Mouse (Mus musculus) hindbrain, embryonic 16.5 days (tissue): ENCODE results near the gene Prr13. TPM values are rescaled to one million over a fixed set of nuclear protein-coding genes. Genes with fewer than 3 reads are reported as not detected.

Experiments used
- ATAC-seq: fragments of 200-750 bp; cut with Nextera tagmentation; 2 replicates; pipeline ENCODE4 v1.8.0; 2017; ENCODE audit warnings: moderate TSS enrichment, moderate library complexity
- H3K27ac ChIP-seq: fragments of 300-500 bp; sonication (generic); 2 replicates; pipeline ENCODE4 v1.5.1; 2014; ENCODE audit warnings: low read depth, mild to moderate bottlenecking, control low read depth, low read length, moderate library complexity
- H3K27me3 ChIP-seq: fragments of 300-500 bp; sonication (generic); replicated peaks from 2 replicates; pipeline ENCODE4 v1.6.1; 2014; ENCODE audit warnings: low read length; ENCODE audit not compliant: control insufficient read depth, insufficient read depth
- H3K36me3 ChIP-seq: fragments of 300-500 bp; sonication (generic); 2 replicates; pipeline ENCODE4 v1.6.1; 2014; ENCODE audit warnings: mild to moderate bottlenecking, low read length, moderate library complexity, mixed read lengths; ENCODE audit not compliant: control insufficient read depth, insufficient read depth
- H3K4me1 ChIP-seq: fragments of 300-500 bp; sonication (generic); 2 replicates; pipeline ENCODE4 v1.6.1; 2014; ENCODE audit warnings: low read depth, low read length; ENCODE audit not compliant: control insufficient read depth, insufficient read depth
- H3K4me2 ChIP-seq: fragments of 300-500 bp; sonication (generic); 2 replicates; pipeline ENCODE4 v1.6.1; 2014; ENCODE audit warnings: mild to moderate bottlenecking, low read length, control low read depth, moderate library complexity
- H3K4me3 ChIP-seq: fragments of 300-500 bp; sonication (generic); 2 replicates; pipeline ENCODE4 v1.5.1; 2014; ENCODE audit warnings: mild to moderate bottlenecking, low read length, control low read depth, moderate library complexity
- H3K9ac ChIP-seq: fragments of 300-500 bp; sonication (generic); 2 replicates; pipeline ENCODE4 v1.6.1; 2014; ENCODE audit warnings: low read depth, mild to moderate bottlenecking, control low read depth, low read length, moderate library complexity
- H3K9me3 ChIP-seq: fragments of 300-500 bp; sonication (generic); 2 replicates; pipeline ENCODE4 v1.6.1; 2014; ENCODE audit warnings: mild to moderate bottlenecking, low read length, moderate library complexity; ENCODE audit not compliant: control insufficient read depth
- WGBS: fragments of 180-500 bp; shearing (Covaris S2); extraction: QIAGEN DNeasy Blood & Tissue Kit; methylation state at CpG from one replicate; pipeline ENCODE4 v1.1.7; 2014; 5-methylcytosine and 5-hydroxymethylcytosine counted together
- polyA plus RNA-seq: library from polyadenylated mRNA; unstranded; fragments of >200 nt; fragmentation: Nextera tagmentation; extraction: Ambion mirVana; gene quantifications from 2 replicates; pipeline ENCODE4 v1.2.1, GENCODE M21; 2015

Gene Prr13
- polyA plus RNA-seq, 1 experiment from 2014 or later, result 83.3 TPM

GRCm38 (mm10) chr15:102426963-102427362 lies 31.9 kb upstream of the Prr13 start:
- no peak overlapping the region for H3K27ac ChIP-seq
- peaks cover 16% of the 10 kb centered on the region for H3K36me3 ChIP-seq
- H3K9me3 ChIP-seq, result no peaks in the 10 kb centered on the region
- ATAC-seq, result no peak
- WGBS, result 100% methylated on average over 1 of the region's 1 CpGs
- no peak overlapping the region for H3K9ac ChIP-seq
- H3K4me2 ChIP-seq, result no peak overlapping the region
- no peaks in the 10 kb centered on the region for H3K27me3 ChIP-seq
- no peaks in the 10 kb centered on the region for H3K4me1 ChIP-seq
- no peak overlapping the region for H3K4me3 ChIP-seq

- Histone ChIP-seq H3K36me3 (peaks cover 29% of the 10 kb centered on the region), H3K27ac (no peak overlapping the region), H3K4me3 (no peak overlapping the region), H3K9me3 (no peaks in the 10 kb centered on the region), H3K4me1 (no peaks in the 10 kb centered on the region), H3K4me2 (no peak overlapping the region), H3K27me3 (no peaks in the 10 kb centered on the region), H3K9ac (no peak overlapping the region)
- WGBS, result 87% methylated on average over 1 of the region's 1 CpGs
- no peak for ATAC-seq
These were observed 26.8 kb upstream of the Prr13 start for GRCm38 (mm10) chr15:102432046-102432445.

- Histone ChIP-seq H3K9me3 (no peaks in the 10 kb centered on the region), H3K36me3 (peaks cover 28% of the 10 kb centered on the region), H3K4me3 (no peak overlapping the region), H3K4me1 (no peaks in the 10 kb centered on the region), H3K27ac (no peak overlapping the region), H3K9ac (no peak overlapping the region), H3K27me3 (no peaks in the 10 kb centered on the region), H3K4me2 (no peak overlapping the region)
- ATAC-seq, result no peak
- 91% methylated on average over 4 of the region's 4 CpGs for WGBS
These were observed 25.7 kb upstream of the Prr13 start for GRCm38 (mm10) chr15:102433173-102433572.

- Histone ChIP-seq H3K9ac (no peak overlapping the region), H3K36me3 (no peaks in the 10 kb centered on the region), H3K27ac (no peak overlapping the region), H3K27me3 (no peaks in the 10 kb centered on the region), H3K4me1 (no peaks in the 10 kb centered on the region), H3K4me2 (no peak overlapping the region), H3K4me3 (no peak overlapping the region), H3K9me3 (no peaks in the 10 kb centered on the region)
- ATAC-seq, result peak; percentile 45; the same call in 1 of the 2 replicates
- WGBS, result 46% methylated on average over 2 of the region's 2 CpGs
These were observed 16.3 kb upstream of the Prr13 start for GRCm38 (mm10) chr15:102442490-102442889.

- no peaks in the 10 kb centered on the region for H3K9me3 ChIP-seq
- H3K4me1 ChIP-seq, result no peaks in the 10 kb centered on the region
- no peaks in the 10 kb centered on the region for H3K27me3 ChIP-seq
- no peak for ATAC-seq
- no peaks in the 10 kb centered on the region for H3K36me3 ChIP-seq
- 66% methylated on average over 8 of the region's 8 CpGs for WGBS
- no peak within 1 kb of the TSS for H3K9ac ChIP-seq
- H3K4me2 ChIP-seq, result no peak within 1 kb of the TSS
- H3K4me3 ChIP-seq, result no peak within 1 kb of the TSS
- H3K27ac ChIP-seq, result no peak within 1 kb of the TSS
These were observed 13.7 kb upstream of the Prr13 start, which contains the start of gene Amhr2 for GRCm38 (mm10) chr15:102445146-102445545. Amhr2 (plus strand) TSS chr15:102445367.

GRCm38 (mm10) chr15:102446448-102446847 lies 12.4 kb upstream of the Prr13 start:
- no peak overlapping the region for H3K4me2 ChIP-seq
- no peaks in the 10 kb centered on the region for H3K9me3 ChIP-seq
- H3K27ac ChIP-seq, result no peak overlapping the region
- no peaks in the 10 kb centered on the region for H3K4me1 ChIP-seq
- no peak for ATAC-seq
- no peak overlapping the region for H3K9ac ChIP-seq
- no peaks in the 10 kb centered on the region for H3K36me3 ChIP-seq
- WGBS, result 68% methylated on average over 5 of the region's 6 CpGs
- H3K4me3 ChIP-seq, result no peak overlapping the region
- no peaks in the 10 kb centered on the region for H3K27me3 ChIP-seq

GRCm38 (mm10) chr15:102449366-102449765 lies 9.5 kb upstream of the Prr13 start:
- Histone ChIP-seq H3K9me3 (no peaks in the 10 kb centered on the region), H3K4me3 (no peak overlapping the region), H3K4me2 (no peak overlapping the region), H3K4me1 (no peaks in the 10 kb centered on the region), H3K27ac (no peak overlapping the region), H3K9ac (no peak overlapping the region), H3K36me3 (no peaks in the 10 kb centered on the region), H3K27me3 (no peaks in the 10 kb centered on the region)
- WGBS, result 70% methylated on average over 8 of the region's 8 CpGs
- no peak for ATAC-seq

GRCm38 (mm10) chr15:102450928-102451327 lies 7.9 kb upstream of the Prr13 start:
- Histone ChIP-seq H3K27me3 (no peaks in the 10 kb centered on the region), H3K9me3 (no peaks in the 10 kb centered on the region), H3K4me2 (no peak overlapping the region), H3K9ac (no peak overlapping the region), H3K27ac (no peak overlapping the region), H3K4me3 (no peak overlapping the region), H3K4me1 (no peaks in the 10 kb centered on the region), H3K36me3 (no peaks in the 10 kb centered on the region)
- WGBS, result 33% methylated on average over 7 of the region's 7 CpGs
- ATAC-seq, result no peak

- Histone ChIP-seq H3K36me3 (no peaks in the 10 kb centered on the region), H3K4me2 (no peak overlapping the region), H3K4me3 (no peak overlapping the region), H3K9ac (no peak overlapping the region), H3K27me3 (no peaks in the 10 kb centered on the region), H3K9me3 (no peaks in the 10 kb centered on the region), H3K27ac (no peak overlapping the region), H3K4me1 (no peaks in the 10 kb centered on the region)
- no peak for ATAC-seq
- WGBS, result 81% methylated on average over 26 of the region's 26 CpGs
These were observed 7.0 kb upstream of the Prr13 start for GRCm38 (mm10) chr15:102451666-102452430.
